Mouse (Mus musculus) left cerebral cortex, postnatal 14 days (tissue): ENCODE data around the gene Zfp963. TPM values are rescaled to one million over a fixed set of nuclear protein-coding genes. Genes with fewer than 3 reads are reported as not detected.
"Not testable (repeated sequence)": the region's sequence is repeated elsewhere in the genome, so short reads cannot be mapped to it uniquely, and the experiment has no call there.

Experiments used
- DNase-seq, 2 experiments: peaks; one replicate each; pipeline ENCODE4 v3.0.0; 2021 to 2022; ENCODE audit warnings: low spot score in 2 of 2, mixed read lengths in 1 of 2
- intact Hi-C: fragments of 180-260 bp; cut with DNase I; formaldehyde crosslinking; loops from one replicate; pipeline ENCODE4 v1.15.1; 2025
- total RNA-seq, 2 experiments: library from RNA; stranded (reverse); gene quantifications; 2 replicates each; pipeline ENCODE4 v1.2.3; 2021

Zfp963 gene
- total RNA-seq, 2 experiments from 2014 or later: 4.0 to 5.1 TPM

DNA sequence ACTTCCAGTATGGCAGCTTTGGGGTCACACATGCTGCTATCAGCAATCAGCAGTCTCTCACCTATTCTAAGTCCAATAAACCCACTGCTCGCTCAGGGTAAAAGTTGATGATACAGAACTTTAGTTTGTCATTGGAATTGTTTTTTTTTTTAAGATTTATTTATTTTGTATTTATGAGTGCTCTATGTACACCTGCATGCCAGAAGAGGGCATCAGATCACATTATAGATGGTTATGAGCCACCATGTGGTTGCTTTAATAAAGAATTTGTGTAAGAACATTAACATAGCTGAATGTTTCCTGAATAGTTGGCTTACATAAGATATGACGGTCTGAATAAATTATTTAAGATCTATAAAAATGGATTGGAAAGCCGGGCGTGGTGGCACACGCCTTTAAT, 8.5 kb upstream of the Zfp963 start:
- intact Hi-C loops: no loop called here
- DNase-seq: no peak

DNA sequence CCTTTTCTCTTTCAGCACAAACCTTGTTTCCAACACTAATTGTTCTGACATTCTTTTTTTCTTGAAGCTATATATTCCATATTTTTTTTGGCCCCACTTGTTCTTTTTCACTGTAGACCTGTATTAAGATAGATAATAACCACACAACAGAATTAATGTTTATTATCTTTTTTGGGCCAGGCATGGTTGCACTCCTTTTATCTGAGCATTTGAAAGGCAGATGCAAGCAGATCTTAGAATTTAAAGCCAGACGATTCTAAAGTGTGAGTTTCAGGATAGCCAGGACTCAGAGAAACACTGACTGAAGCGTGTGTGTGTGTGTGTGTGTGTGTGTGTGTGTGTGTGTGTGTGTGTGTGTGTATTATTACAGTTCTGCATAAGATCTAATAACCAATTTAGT, 2.7 kb upstream of the Zfp963 start:
- DNase-seq: no peak
- intact Hi-C loops: no loop called here

DNA sequence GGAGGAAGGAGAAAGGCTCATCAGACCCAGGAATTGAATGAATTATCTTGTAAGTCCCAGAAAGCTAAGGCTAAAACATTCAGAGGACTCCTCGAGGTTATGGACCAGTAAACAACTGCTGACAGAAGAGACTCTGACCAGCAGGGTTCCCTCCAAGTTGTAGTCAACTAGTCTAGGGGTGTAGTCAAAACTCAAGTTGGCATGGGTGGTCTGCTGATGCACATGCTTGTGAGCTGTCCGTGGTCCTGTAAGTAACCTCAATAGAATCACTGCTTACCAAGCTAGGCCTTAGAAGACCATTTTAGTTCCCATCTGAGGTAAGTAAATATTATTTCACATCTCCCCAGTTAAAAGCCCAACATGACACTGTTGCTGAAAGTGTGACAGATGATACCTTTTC, 8.5 kb downstream of the Zfp963 start:
- DNase-seq: no peak
- intact Hi-C loops: no loop called here

DNA sequence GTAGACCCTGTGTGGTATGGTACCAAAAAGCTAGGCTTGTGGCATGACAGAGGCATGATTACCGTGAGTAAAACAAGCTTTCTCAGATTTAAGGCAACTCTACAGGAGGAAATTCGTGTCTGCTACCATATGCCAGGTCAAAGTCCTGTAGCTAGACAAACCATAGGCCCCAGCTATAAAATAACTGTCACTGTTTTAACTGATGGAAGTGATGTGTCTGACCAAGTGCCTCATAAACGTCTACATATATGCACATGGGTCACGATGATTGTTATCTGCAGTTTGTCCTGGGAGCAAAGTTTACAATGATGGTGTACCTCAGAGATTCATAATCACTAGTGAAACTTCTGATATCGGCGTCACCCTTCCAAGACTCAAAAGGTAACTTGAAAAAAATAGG, 9.0 kb downstream of the Zfp963 start:
- intact Hi-C loops: no loop called here
- DNase-seq: no peak

DNA sequence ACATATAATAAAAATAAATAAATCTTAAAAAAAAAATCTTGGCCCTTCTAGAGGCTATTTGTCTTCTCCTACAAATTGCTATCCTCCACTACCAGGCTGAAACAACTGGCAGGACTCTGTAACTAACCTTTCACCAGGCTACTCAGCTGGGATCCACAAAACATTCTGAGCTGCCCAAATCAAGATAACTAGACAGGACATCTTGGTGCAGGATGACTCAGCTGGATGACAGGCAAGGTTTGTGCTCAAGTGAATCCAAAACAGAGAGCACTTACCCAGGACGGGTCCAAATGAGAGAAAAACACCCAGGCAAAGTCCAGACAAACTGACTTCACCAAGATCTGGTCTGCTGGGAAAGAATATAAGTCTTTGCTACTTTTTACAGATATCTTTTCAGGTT, 14.3 kb downstream of the Zfp963 start:
- DNase-seq: no peak
- intact Hi-C loops: no loop called here

DNA sequence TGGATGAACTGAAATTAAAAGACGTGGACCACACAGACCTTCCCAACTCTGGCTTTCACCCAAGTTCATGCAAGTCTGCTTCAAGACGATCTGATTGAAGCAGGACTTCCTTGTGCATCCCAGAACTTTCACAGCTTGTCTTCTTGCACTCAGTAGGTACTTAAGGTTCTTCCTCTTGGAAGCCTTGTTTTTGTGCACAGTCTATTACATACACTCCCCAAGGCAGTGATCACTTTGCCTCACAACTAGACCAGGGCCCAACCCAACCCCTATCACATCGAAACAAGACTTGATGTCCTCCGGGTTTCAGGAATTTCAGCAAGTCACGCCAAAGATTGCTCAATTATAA, 32.6 kb downstream of the Zfp963 start:
- intact Hi-C loops: loop anchor here (2.0 kb wide), 1 partner anchor 92 kb away; the partner anchor contains the start of gene Zfp868
- DNase-seq: no peak

DNA sequence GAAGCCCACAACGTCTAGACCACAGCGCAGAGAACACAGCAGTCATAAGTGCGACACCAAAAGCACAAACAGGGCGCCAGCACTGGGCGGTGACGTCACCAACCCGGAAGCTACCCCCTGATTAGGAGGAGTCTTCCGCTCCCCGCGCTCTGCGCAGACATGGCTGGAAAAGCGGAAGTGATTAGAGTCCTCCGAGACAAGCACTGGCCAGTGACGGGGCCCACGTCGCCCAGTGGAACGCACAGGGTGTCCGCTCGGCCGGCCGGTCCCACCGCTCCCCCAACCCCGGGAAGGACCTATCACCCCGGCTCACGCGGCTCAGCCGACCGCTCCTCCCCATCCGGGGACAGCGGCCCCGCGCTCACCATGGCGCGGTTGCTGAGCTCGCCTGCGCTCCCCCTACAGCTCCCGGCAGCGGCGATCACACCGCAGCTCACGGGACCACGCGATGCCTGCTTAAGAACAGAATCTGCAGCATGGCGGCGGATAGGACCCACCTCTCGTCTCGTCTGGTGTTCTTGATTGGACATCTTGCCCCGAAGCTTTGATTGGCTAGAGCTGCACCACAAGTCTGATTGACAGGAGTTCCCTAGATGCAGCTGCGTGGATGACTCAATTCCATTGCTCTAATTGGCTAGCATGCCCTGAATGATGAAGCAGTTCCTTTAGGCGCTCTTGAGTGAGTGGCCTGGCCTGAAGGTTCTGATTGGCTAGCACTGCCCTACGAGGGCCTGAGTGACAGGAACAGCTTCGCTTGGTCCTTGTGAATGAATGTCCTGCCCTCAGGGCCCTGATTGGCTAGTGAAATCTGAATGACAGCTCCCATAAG, 33.2 kb downstream of the Zfp963 start:
- intact Hi-C loops: loop anchor here (2.0 kb wide), 1 partner anchor 92 kb away; the partner anchor contains the start of gene Zfp868
- peak; percentile 96 to 100 for DNase-seq

DNA sequence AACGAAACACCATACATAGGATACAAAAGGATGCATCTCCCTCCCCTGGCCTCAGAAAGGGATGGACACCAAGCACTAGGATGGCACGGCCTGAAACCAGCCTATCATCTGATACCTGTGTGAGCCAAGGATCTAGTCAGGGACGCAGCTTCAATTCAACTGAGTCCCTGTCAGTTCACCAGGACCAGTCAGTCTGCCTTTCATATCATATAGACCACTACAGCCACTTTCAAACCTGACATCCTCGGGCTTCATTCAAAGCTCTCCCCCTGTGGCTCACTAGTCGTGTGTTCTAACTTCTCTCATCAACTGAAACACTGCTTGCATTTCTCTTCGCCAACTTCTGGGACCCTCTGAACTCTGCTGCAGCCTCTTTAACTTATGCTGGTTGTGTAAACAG, 34.4 kb downstream of the Zfp963 start:
- DNase-seq: no peak
- intact Hi-C loops: no loop called here

DNA sequence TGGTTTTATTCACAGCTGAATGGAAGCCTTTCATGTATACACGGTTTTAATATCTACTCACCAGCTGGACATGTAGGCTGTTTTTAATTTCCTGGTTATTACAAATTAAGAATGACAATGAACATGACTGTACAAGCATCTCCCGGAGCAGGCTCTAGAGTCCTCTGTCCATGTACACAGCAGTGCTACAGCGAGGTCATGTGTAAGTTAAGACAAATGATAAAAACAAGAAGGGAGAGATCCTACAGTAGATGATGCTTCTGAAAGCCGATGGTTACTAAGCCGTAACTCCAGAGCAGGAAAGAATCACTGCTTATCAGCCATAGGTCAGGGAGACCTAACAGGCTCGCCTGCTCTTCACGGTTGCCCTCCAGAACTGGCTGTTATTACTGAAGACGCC, 36.3 kb downstream of the Zfp963 start:
- DNase-seq: no peak
- intact Hi-C loops: no loop called here

DNA sequence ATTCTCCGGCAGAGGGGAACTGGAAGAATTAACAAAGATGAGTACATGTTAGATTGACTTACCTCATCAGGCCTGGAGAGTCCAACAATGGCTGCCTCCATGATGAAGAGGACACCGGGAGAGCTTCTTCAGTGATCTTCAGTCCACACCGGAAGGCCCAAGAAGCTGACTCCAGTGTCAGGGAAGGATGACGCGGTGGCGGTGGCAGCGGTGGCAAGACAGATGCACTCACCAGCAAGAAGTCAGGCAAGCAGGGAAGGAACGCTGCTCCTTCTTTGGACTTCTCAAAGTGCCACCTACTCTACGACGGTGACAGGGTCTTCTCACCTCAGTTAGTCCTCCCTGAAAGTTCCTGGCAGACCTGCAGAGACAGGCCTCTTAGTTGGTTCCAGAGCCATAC, 39.1 kb downstream of the Zfp963 start, which contains the start of gene Zfp869:
Gene Zfp869 (minus strand): TSS at position 101 of the 400 bp plus-strand sequence.
- intact Hi-C loops, DNase-seq: not testable (repeated sequence)

DNA sequence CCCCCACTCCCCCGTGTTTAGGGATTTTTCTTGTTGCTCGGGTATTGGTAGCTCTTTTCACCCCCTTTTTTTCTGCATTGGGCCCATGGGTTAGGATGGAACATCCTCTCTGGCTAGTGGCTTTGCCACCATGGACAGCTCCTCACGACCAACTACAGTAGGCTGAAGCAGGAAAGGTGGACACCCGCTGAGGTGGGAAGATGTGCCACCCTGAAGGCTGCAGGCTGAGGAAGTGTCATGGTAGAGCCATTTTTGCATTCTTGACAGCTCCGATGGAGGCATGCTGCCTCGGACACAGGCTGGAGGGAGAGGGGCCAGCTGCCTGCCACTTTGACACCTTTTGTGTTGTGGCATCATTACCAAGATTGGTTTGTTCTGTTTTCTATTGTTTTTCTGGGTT, 48.0 kb downstream of the Zfp963 start:
- no peak for DNase-seq
- intact Hi-C loops: no loop called here

Other genes with a start within 250 kb of the Zfp963 start
- not detected for gene Gm7697, start 227.0 kb downstream of the Zfp963 start, total RNA-seq
- gene Zfp868, start 124.4 kb downstream of the Zfp963 start, total RNA-seq: 10 to 100 TPM; 14.0 to 14.3 TPM
- 1 to 10 TPM; 2.1 to 3.2 TPM for gene Zfp964, start 95.5 kb downstream of the Zfp963 start, total RNA-seq
- gene Zfp869, start 39.2 kb downstream of the Zfp963 start, total RNA-seq: 10 to 100 TPM; 15.8 to 16.0 TPM
- 1 to 10 TPM in 1 of 2 experiments, not detected in 1; 1.5 TPM for gene Gm20422, start 24.9 kb upstream of the Zfp963 start, total RNA-seq
- 10 to 100 TPM; 42.9 to 44.0 TPM for gene Atp13a1, start 41.2 kb upstream of the Zfp963 start, total RNA-seq
- 10 to 100 TPM; 27.9 to 28.9 TPM for gene Zfp866, start 41.2 kb upstream of the Zfp963 start, total RNA-seq
- 10 to 100 TPM; 15.8 to 17.5 TPM for gene Gmip, start 58.7 kb upstream of the Zfp963 start, total RNA-seq
- under 1 TPM; 0.59 to 0.76 TPM for gene Lpar2, start 72.5 kb upstream of the Zfp963 start, total RNA-seq
- gene Pbx4, start 82.5 kb upstream of the Zfp963 start, total RNA-seq: 10 to 100 TPM; 23.0 to 27.4 TPM
- gene Cilp2, start 137.7 kb upstream of the Zfp963 start, total RNA-seq: 1 to 10 TPM; 1.9 to 2.2 TPM
- under 1 TPM in 1 of 2 experiments, not detected in 1; 0.34 TPM for gene Tssk6, start 152.2 kb upstream of the Zfp963 start, total RNA-seq
- 100 to 1,000 TPM; 126 to 135 TPM for gene Ndufa13, start 152.6 kb upstream of the Zfp963 start, total RNA-seq
- gene Yjefn3, start 152.7 kb upstream of the Zfp963 start, total RNA-seq: 10 to 100 TPM; 23.4 to 29.8 TPM
- gene Gatad2a, start 246.4 kb upstream of the Zfp963 start, total RNA-seq: 10 to 100 TPM; 23.1 to 25.2 TPM